ENCODE assay signal across 8 mouse cellular contexts in genomic region chr3:137938608-137939007, GRCm38 (mm10). TPM values are rescaled to one million over a fixed set of nuclear protein-coding genes. Genes with fewer than 3 reads are reported as not detected.
DNase-seq lines count a peak whose midpoint lies in the region; ATAC-seq lines count a peak whose summit lies in the region.

No protein-coding gene starts in this region.

- 0 out of 2 replicates have a peak, but pooled peaks cover 13% of the 10 kb centered on the region for H3K36me3 ChIP-seq in heart, embryonic 12.5 days

- H3K4me2 ChIP-seq in heart, embryonic 12.5 days = peak overlapping the region; percentile 54

- H3K9me3 ChIP-seq in heart, embryonic 12.5 days (replicated peaks) = no peaks in the 10 kb centered on the region

- H3K27me3 ChIP-seq in heart, embryonic 12.5 days (replicated peaks) = no peaks in the 10 kb centered on the region

- H3K4me1 ChIP-seq in heart, embryonic 12.5 days (replicated peaks) = peaks cover 34% of the 10 kb centered on the region

- H3K4me3 ChIP-seq in heart, embryonic 12.5 days = peak overlapping the region; percentile 28

- H3K27ac ChIP-seq in heart, embryonic 12.5 days (ENCODE audit: poor library complexity, severe bottlenecking) = no peak overlapping the region

- no peak overlapping the region for H3K9ac ChIP-seq in heart, embryonic 12.5 days

- 0 out of 2 replicates have a peak, but pooled peaks have one; percentile 67 for ATAC-seq in heart, embryonic 12.5 days (ENCODE audit: insufficient number of reproducible peaks, low FRiP score)
- no peak for ATAC-seq in monocyte, adult 5-6 weeks (replicated peaks; ENCODE audit: insufficient number of reproducible peaks, low FRiP score, low TSS enrichment, poor library complexity, severe bottlenecking)

- peak; percentile 62 for DNase-seq in ovary, postnatal 36 days (ENCODE audit: low spot score)
- DNase-seq in ovary, postnatal 14 days (ENCODE audit: low spot score) = no peak
- peak; percentile 73 for DNase-seq in embryo, embryonic 10 days (ENCODE audit: low spot score)
- peak; percentile 54 to 70 for DNase-seq in kidney, postnatal 25 days
- DNase-seq in mesoderm, embryonic 11.5 days (ENCODE audit: low read depth, low spot score) = peak; percentile 65
- no peak for DNase-seq in spleen, postnatal 36 days (ENCODE audit: low spot score in 2 of 2)

- 32% methylated on average over 6 of the region's 6 CpGs for WGBS in heart, embryonic 12.5 days

RNA-seq across cellular contexts. Expression of gene Lamtor3, which starts 20.3 kb away (rescaled TPM):
- 86.3 and 92.0 TPM in 2 replicates for polyA plus RNA-seq in heart, embryonic 12.5 days (2016; fragmentation: Nextera tagmentation; extraction: Ambion mirVana)
- 96.2 to 100 TPM (median 98.7 TPM) in 3 replicates for total RNA-seq in monocyte, adult 5-6 weeks (2017)

RNA-seq across cellular contexts. Expression of gene Dapp1, which starts 42.7 kb away (rescaled TPM):
- polyA plus RNA-seq in heart, embryonic 12.5 days (2016; fragmentation: Nextera tagmentation; extraction: Ambion mirVana) = 14.8 and 15.1 TPM in 2 replicates
- total RNA-seq in monocyte, adult 5-6 weeks (2017) = 99.7 to 113 TPM (median 103 TPM) in 3 replicates

Comparison
In these comparisons a context has a peak if more than half of its experiments do, and no peak if none do; other contexts are left out.
1. DNase-seq: peak in ovary, postnatal 36 days (single experiment), embryo, embryonic 10 days (single experiment), kidney, postnatal 25 days (2 of 2) and mesoderm, embryonic 11.5 days (single experiment); none in ovary, postnatal 14 days (single experiment) and spleen, postnatal 36 days (0 of 2).